Mouse (Mus musculus) megakaryocyte progenitor cell, adult 5-6 weeks (primary cell): ENCODE measurements at regions not wholly inside any gene's neighbourhood (a gene's known extent, or its start where the extent isn't known, plus 50 kb on each side); places are given as distances from the start of the nearest gene placed in this dataset.
A peak's percentile ranks its signal among the peaks of the same experiment; 100 is the strongest.

Experiments
- ATAC-seq: replicated peaks from 2 replicates; pipeline ENCODE4 v1.8.0; 2016; ENCODE audit warnings: mild to moderate bottlenecking, moderate TSS enrichment, inconsistent platforms; ENCODE audit not compliant: poor library complexity

DNA sequence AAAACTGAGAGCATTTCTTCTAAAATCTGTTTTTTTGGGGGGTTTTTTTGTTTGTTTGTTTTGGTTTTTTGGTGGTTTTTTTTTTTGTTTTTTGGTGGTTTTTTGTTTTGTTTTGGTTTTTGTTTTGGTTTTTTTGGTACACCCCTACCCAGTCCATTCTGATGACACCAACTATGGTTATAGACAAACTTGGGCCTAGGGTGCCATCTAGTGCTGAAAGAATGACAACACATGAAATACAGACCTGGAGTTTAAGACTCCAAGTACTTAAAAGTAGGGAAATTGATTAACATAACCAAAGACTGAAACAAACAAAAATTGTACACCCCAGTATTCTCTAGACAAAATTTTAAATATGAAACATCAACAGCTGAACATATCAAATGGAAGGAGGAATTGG is 76.0 kb upstream of the Ano5 start:
- 0 out of 2 replicates have a peak, but pooled peaks have one; percentile 37 for ATAC-seq

- ATAC-seq = no peak
Measured at GRCm38 (mm10) chr7:51454989-51455692, 55.7 kb upstream of the Ano5 start.

DNA sequence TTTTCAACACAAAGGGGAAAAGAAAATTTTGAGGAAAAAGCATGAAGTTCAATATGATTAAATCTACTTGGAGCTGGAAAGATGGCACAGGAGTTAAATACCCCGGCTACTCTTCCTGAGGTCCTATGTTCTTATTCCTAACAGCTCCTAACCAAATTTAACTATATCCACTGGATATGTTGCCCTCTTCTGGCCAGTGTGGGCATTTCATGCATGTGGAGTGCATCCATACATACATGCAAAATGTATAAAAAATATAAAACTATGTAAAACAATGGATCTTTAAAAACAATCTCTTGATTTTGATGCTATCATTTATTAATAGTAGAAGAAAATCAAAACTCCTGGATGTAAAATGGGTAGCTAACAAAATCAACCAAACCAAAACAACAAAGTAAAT is 52.1 kb upstream of the Ano5 start:
- ATAC-seq = no peak
